Mouse (Mus musculus): ENCODE measurements at regions not wholly inside any gene's neighbourhood (a gene's known extent, or its start where the extent isn't known, plus 50 kb on each side); places are given as distances from the start of the nearest gene placed in this dataset.
A peak's percentile ranks its signal among the peaks of the same experiment; 100 is the strongest.

GRCm38 (mm10) chr17:9756196-9756595 is 86.7 kb upstream of the Pabpc6 start:
- 65% methylated on average over 3 of the region's 3 CpGs for WGBS
- Histone ChIP-seq H3K4me3 (no peak overlapping the region), H3K27me3 (ENCODE audit: low read depth, poor library complexity, severe bottlenecking) (peaks cover 12% of the 10 kb centered on the region; the same call in 1 of the 2 replicates), H3K36me3 (no peaks in the 10 kb centered on the region), H3K4me1 (0 out of 2 replicates have a peak, but pooled peaks cover 3% of the 10 kb centered on the region), H3K27ac (no peak overlapping the region), H3K9me3 (replicated peaks) (no peaks in the 10 kb centered on the region)
- DNase-seq (ENCODE audit: low spot score) = peak; percentile 66

- no peak for DNase-seq (ENCODE audit: low spot score)
- Histone ChIP-seq H3K27me3 (ENCODE audit: low read depth, poor library complexity, severe bottlenecking) (peaks cover 12% of the 10 kb centered on the region; the same call in 1 of the 2 replicates), H3K27ac (no peak overlapping the region), H3K4me1 (0 out of 2 replicates have a peak, but pooled peaks cover 3% of the 10 kb centered on the region), H3K4me3 (no peak overlapping the region), H3K9me3 (replicated peaks) (no peaks in the 10 kb centered on the region), H3K36me3 (no peaks in the 10 kb centered on the region)
- 75% methylated on average over 4 of the region's 4 CpGs for WGBS
Observed at GRCm38 (mm10) chr17:9755576-9755975, 86.1 kb upstream of the Pabpc6 start.

- 91% methylated on average over 2 of the region's 2 CpGs for WGBS
- DNase-seq (ENCODE audit: low spot score) = no peak
- Histone ChIP-seq H3K9me3 (replicated peaks) (no peaks in the 10 kb centered on the region), H3K27ac (no peak overlapping the region), H3K4me3 (no peak overlapping the region), H3K27me3 (ENCODE audit: low read depth, poor library complexity, severe bottlenecking) (peaks cover 7% of the 10 kb centered on the region; the same call in 1 of the 2 replicates), H3K4me1 (0 out of 2 replicates have a peak, but pooled peaks cover 3% of the 10 kb centered on the region), H3K36me3 (no peaks in the 10 kb centered on the region)
Observed at GRCm38 (mm10) chr17:9754884-9755405, 85.4 kb upstream of the Pabpc6 start.

- Histone ChIP-seq H3K9me3 (replicated peaks) (no peaks in the 10 kb centered on the region), H3K27ac (no peak overlapping the region), H3K36me3 (no peaks in the 10 kb centered on the region), H3K4me1 (no peaks in the 10 kb centered on the region), H3K4me3 (no peak overlapping the region), H3K27me3 (ENCODE audit: low read depth, poor library complexity, severe bottlenecking) (peaks cover 6% of the 10 kb centered on the region; the same call in 1 of the 2 replicates)
- 89% methylated on average over 4 of the region's 4 CpGs for WGBS
- DNase-seq (ENCODE audit: low spot score) = no peak
Observed at GRCm38 (mm10) chr17:9752848-9753247, 83.3 kb upstream of the Pabpc6 start.

GRCm38 (mm10) chr17:9751348-9752170 is 82.0 kb upstream of the Pabpc6 start:
- H3K27me3 ChIP-seq (ENCODE audit: low read depth, poor library complexity, severe bottlenecking) = no peaks in the 10 kb centered on the region; the same call in 1 of the 2 replicates
- 62% methylated on average over 13 of the region's 13 CpGs for WGBS
- no peak for DNase-seq (ENCODE audit: low spot score)
- no peaks in the 10 kb centered on the region for H3K36me3 ChIP-seq
- no peaks in the 10 kb centered on the region for H3K4me1 ChIP-seq
- H3K4me3 ChIP-seq = no peak overlapping the region
- H3K27ac ChIP-seq = no peak overlapping the region
- H3K9me3 ChIP-seq (replicated peaks) = no peaks in the 10 kb centered on the region

- WGBS = 94% methylated on average over 8 of the region's 8 CpGs
- H3K9me3 ChIP-seq (replicated peaks) = no peaks in the 10 kb centered on the region
- H3K4me1 ChIP-seq = no peaks in the 10 kb centered on the region
- H3K27ac ChIP-seq = no peak overlapping the region
- H3K4me3 ChIP-seq = no peak overlapping the region
- no peak for DNase-seq (ENCODE audit: low spot score)
- no peaks in the 10 kb centered on the region; the same call in 1 of the 2 replicates for H3K27me3 ChIP-seq (ENCODE audit: low read depth, poor library complexity, severe bottlenecking)
- H3K36me3 ChIP-seq = no peaks in the 10 kb centered on the region
Observed at GRCm38 (mm10) chr17:9750046-9750445, 80.5 kb upstream of the Pabpc6 start.

- Histone ChIP-seq H3K36me3 (no peaks in the 10 kb centered on the region), H3K4me1 (no peaks in the 10 kb centered on the region), H3K4me3 (no peak overlapping the region), H3K27me3 (ENCODE audit: low read depth, poor library complexity, severe bottlenecking) (no peaks in the 10 kb centered on the region; the same call in 1 of the 2 replicates), H3K9me3 (replicated peaks) (no peaks in the 10 kb centered on the region), H3K27ac (no peak overlapping the region)
- 89% methylated on average over 3 of the region's 3 CpGs for WGBS
- no peak for DNase-seq (ENCODE audit: low spot score)
Observed at GRCm38 (mm10) chr17:9749301-9749700, 79.8 kb upstream of the Pabpc6 start.

GRCm38 (mm10) chr17:9747893-9748292 is 78.4 kb upstream of the Pabpc6 start:
- 94% methylated on average over 2 of the region's 2 CpGs for WGBS
- no peaks in the 10 kb centered on the region; the same call in 1 of the 2 replicates for H3K27me3 ChIP-seq (ENCODE audit: low read depth, poor library complexity, severe bottlenecking)
- no peak for DNase-seq (ENCODE audit: low spot score)
- no peaks in the 10 kb centered on the region for H3K36me3 ChIP-seq
- no peak overlapping the region for H3K4me3 ChIP-seq
- H3K9me3 ChIP-seq (replicated peaks) = no peaks in the 10 kb centered on the region
- no peaks in the 10 kb centered on the region for H3K4me1 ChIP-seq
- no peak overlapping the region for H3K27ac ChIP-seq

- Histone ChIP-seq H3K27me3 (ENCODE audit: low read depth, poor library complexity, severe bottlenecking) (no peaks in the 10 kb centered on the region), H3K36me3 (no peaks in the 10 kb centered on the region), H3K9me3 (replicated peaks) (no peaks in the 10 kb centered on the region), H3K4me1 (no peaks in the 10 kb centered on the region), H3K27ac (no peak overlapping the region), H3K4me3 (no peak overlapping the region)
- WGBS = 84% methylated on average over 5 of the region's 5 CpGs
- DNase-seq (ENCODE audit: low spot score) = no peak
Observed at GRCm38 (mm10) chr17:9743342-9743741, 73.8 kb upstream of the Pabpc6 start.

- no peak overlapping the region for H3K27ac ChIP-seq
- no peaks in the 10 kb centered on the region for H3K36me3 ChIP-seq
- 87% methylated on average over 5 of the region's 5 CpGs for WGBS
- H3K9me3 ChIP-seq (replicated peaks) = no peaks in the 10 kb centered on the region
- no peak overlapping the region for H3K4me3 ChIP-seq
- no peaks in the 10 kb centered on the region for H3K4me1 ChIP-seq
- H3K27me3 ChIP-seq (ENCODE audit: low read depth, poor library complexity, severe bottlenecking) = no peaks in the 10 kb centered on the region
- DNase-seq (ENCODE audit: low spot score) = no peak
Observed at GRCm38 (mm10) chr17:9741321-9741720, 71.8 kb upstream of the Pabpc6 start.

- Histone ChIP-seq H3K27ac (no peak overlapping the region), H3K4me3 (no peak overlapping the region), H3K27me3 (ENCODE audit: low read depth, poor library complexity, severe bottlenecking) (no peaks in the 10 kb centered on the region), H3K36me3 (no peaks in the 10 kb centered on the region), H3K9me3 (replicated peaks) (no peaks in the 10 kb centered on the region), H3K4me1 (no peaks in the 10 kb centered on the region)
- DNase-seq (ENCODE audit: low spot score) = no peak
- 77% methylated on average over 3 of the region's 3 CpGs for WGBS
Observed at GRCm38 (mm10) chr17:9729020-9729419, 59.5 kb upstream of the Pabpc6 start.

GRCm38 (mm10) chr17:9725704-9726469 is 56.4 kb upstream of the Pabpc6 start:
- H3K4me1 ChIP-seq = no peaks in the 10 kb centered on the region
- no peak for DNase-seq (ENCODE audit: low spot score)
- H3K36me3 ChIP-seq = no peaks in the 10 kb centered on the region
- H3K4me3 ChIP-seq = no peak overlapping the region
- WGBS = 79% methylated on average over 10 of the region's 10 CpGs
- H3K27me3 ChIP-seq (ENCODE audit: low read depth, poor library complexity, severe bottlenecking) = no peaks in the 10 kb centered on the region
- no peak overlapping the region for H3K27ac ChIP-seq
- H3K9me3 ChIP-seq (replicated peaks) = no peaks in the 10 kb centered on the region

- no peaks in the 10 kb centered on the region for H3K4me1 ChIP-seq
Observed at GRCm38 (mm10) chr17:9723484-9723883, 54.0 kb upstream of the Pabpc6 start.

More at GRCm38 (mm10) chr17:9723484-9723883, 54.0 kb upstream of the Pabpc6 start:
- 72% methylated on average over 4 of the region's 4 CpGs for WGBS
- Histone ChIP-seq H3K4me3 (no peak overlapping the region), H3K27ac (no peak overlapping the region), H3K36me3 (no peaks in the 10 kb centered on the region), H3K9me3 (replicated peaks) (no peaks in the 10 kb centered on the region), H3K27me3 (ENCODE audit: low read depth, poor library complexity, severe bottlenecking) (no peaks in the 10 kb centered on the region)
- DNase-seq (ENCODE audit: low spot score) = no peak

Data from limb, embryonic 10.5 days (tissue).